Mouse (Mus musculus) limb, embryonic 12.5 days (tissue): ENCODE data around the gene C1d. TPM values are rescaled to one million over a fixed set of nuclear protein-coding genes. Genes with fewer than 3 reads are reported as not detected.

Experiments used
- ATAC-seq: fragments of 200-750 bp; cut with Nextera tagmentation; 2 replicates; pipeline ENCODE4 v1.8.0; 2017; ENCODE audit warnings: low read depth, moderate TSS enrichment; ENCODE audit not compliant: insufficient number of reproducible peaks, insufficient read depth, low FRiP score, low TSS enrichment
- H3K27ac ChIP-seq: fragments of 300-500 bp; sonication (generic); 2 replicates; pipeline ENCODE4 v1.5.1; 2016; ENCODE audit warnings: mild to moderate bottlenecking, moderate library complexity
- H3K27me3 ChIP-seq: fragments of 300-500 bp; sonication (generic); 2 replicates; pipeline ENCODE4 v1.6.1; 2016; ENCODE audit warnings: mild to moderate bottlenecking, moderate library complexity
- H3K36me3 ChIP-seq: fragments of 300-500 bp; sonication (generic); 2 replicates; pipeline ENCODE4 v1.6.1; 2016; ENCODE audit warnings: mild to moderate bottlenecking, moderate library complexity
- H3K4me1 ChIP-seq: fragments of 300-500 bp; sonication (generic); replicated peaks from 2 replicates; pipeline ENCODE4 v1.6.1; 2016
- H3K4me2 ChIP-seq: fragments of 300-500 bp; sonication (generic); 2 replicates; pipeline ENCODE4 v1.6.1; 2016; ENCODE audit warnings: mild to moderate bottlenecking, moderate library complexity
- H3K4me3 ChIP-seq: fragments of 300-500 bp; sonication (generic); replicated peaks from 2 replicates; pipeline ENCODE4 v1.5.1; 2016; ENCODE audit warnings: mild to moderate bottlenecking
- H3K9ac ChIP-seq: fragments of 300-500 bp; sonication (generic); replicated peaks from 2 replicates; pipeline ENCODE4 v1.6.1; 2016; ENCODE audit warnings: mild to moderate bottlenecking, moderate library complexity
- H3K9me3 ChIP-seq: fragments of 300-500 bp; sonication (generic); 2 replicates; pipeline ENCODE4 v1.6.1; 2016; ENCODE audit warnings: mild to moderate bottlenecking, moderate library complexity
- WGBS: fragments of 180-500 bp; shearing (Covaris S2); methylation state at CpG from one replicate; pipeline ENCODE4 v1.1.7; 2016; 5-methylcytosine and 5-hydroxymethylcytosine counted together
- polyA plus RNA-seq: library from polyadenylated mRNA; unstranded; fragments of >200 nt; fragmentation: Nextera tagmentation; extraction: Ambion mirVana; gene quantifications from 2 replicates; pipeline ENCODE4 v1.2.1, GENCODE M21; 2016

The C1d gene
- polyA plus RNA-seq, 1 experiment from 2014 or later, result 108 TPM

- peak overlapping the region; percentile 83 for H3K27ac ChIP-seq
- ATAC-seq, result no peak
- WGBS, result under 1% methylated on average over 17 of the region's 17 CpGs
- H3K36me3 ChIP-seq, result no peaks in the 10 kb centered on the region
- peak overlapping the region; percentile 74 for H3K4me3 ChIP-seq
- H3K4me1 ChIP-seq, result peaks cover 9% of the 10 kb centered on the region; the same call in 1 of the 2 replicates
- peaks cover 18% of the 10 kb centered on the region for H3K27me3 ChIP-seq
- H3K9ac ChIP-seq, result peak overlapping the region; percentile 78
- no peaks in the 10 kb centered on the region for H3K9me3 ChIP-seq
- peak overlapping the region; percentile 65 for H3K4me2 ChIP-seq
These were observed 482 bp downstream of the C1d start for GRCm38 (mm10) chr11:17257861-17258260.

DNA sequence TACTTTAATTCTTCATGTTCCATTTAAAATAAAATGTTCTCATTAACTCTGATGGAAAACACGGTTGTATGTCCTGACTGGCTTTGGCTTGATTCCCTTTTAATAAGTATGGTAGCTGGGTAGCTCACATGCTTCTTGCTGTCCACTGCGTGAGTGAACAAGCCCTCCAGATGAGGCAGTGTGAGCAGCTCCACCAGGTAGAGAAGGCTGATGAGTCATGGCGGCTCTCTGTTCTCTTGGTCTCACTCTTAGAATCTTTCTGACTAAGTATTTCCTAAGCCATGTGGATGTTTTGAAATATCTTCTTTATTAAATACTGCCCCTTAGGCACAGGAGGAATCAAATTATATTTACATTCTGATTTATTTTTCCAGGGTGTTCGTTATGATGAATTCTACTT is 9.8 kb downstream of the C1d start:
- Histone ChIP-seq H3K36me3 (peaks cover 12% of the 10 kb centered on the region), H3K4me2 (no peak overlapping the region), H3K4me3 (no peak overlapping the region), H3K27ac (no peak overlapping the region), H3K4me1 (no peaks in the 10 kb centered on the region), H3K9me3 (no peaks in the 10 kb centered on the region), H3K9ac (no peak overlapping the region), H3K27me3 (no peaks in the 10 kb centered on the region)
- no peak for ATAC-seq
- 90% methylated on average over 4 of the region's 4 CpGs for WGBS

DNA sequence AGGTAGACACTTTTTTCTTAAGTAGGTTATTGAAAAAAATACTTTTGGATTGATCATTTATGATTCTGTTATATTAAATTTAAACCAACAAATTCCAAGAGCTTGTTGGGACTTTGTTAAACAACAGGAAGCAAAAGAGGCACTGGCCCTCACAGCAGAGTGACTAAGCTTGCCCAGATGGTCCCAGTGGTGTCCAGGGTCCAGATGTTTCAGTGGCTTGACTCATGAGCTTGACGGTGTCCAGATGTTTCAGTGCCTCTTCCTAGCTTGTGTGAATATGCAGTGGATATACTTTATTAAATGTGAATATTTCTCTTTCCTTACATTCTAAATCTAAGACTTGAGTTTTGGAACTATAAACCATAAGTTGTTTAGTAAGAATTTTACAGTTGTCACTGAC is 11.4 kb downstream of the C1d start:
- Histone ChIP-seq H3K27ac (no peak overlapping the region), H3K27me3 (no peaks in the 10 kb centered on the region), H3K36me3 (peaks cover 12% of the 10 kb centered on the region), H3K9me3 (no peaks in the 10 kb centered on the region), H3K4me1 (no peaks in the 10 kb centered on the region), H3K9ac (no peak overlapping the region), H3K4me2 (no peak overlapping the region), H3K4me3 (no peak overlapping the region)
- ATAC-seq, result no peak
- 50% methylated on average over 1 of the region's 1 CpGs for WGBS

- ATAC-seq, result 0 out of 2 replicates have a peak, but pooled peaks have one; percentile 47
- WGBS, result 15% methylated on average over 9 of the region's 9 CpGs
- H3K27ac ChIP-seq, result no peak overlapping the region
- H3K27me3 ChIP-seq, result peaks cover 11% of the 10 kb centered on the region; the same call in 1 of the 2 replicates
- H3K4me2 ChIP-seq, result no peak overlapping the region
- H3K9ac ChIP-seq, result no peak overlapping the region
- H3K36me3 ChIP-seq, result no peaks in the 10 kb centered on the region
- H3K9me3 ChIP-seq, result no peaks in the 10 kb centered on the region
- no peaks in the 10 kb centered on the region for H3K4me1 ChIP-seq
- no peak overlapping the region for H3K4me3 ChIP-seq
These were observed 22.6 kb downstream of the C1d start for GRCm38 (mm10) chr11:17279959-17280358.

DNA sequence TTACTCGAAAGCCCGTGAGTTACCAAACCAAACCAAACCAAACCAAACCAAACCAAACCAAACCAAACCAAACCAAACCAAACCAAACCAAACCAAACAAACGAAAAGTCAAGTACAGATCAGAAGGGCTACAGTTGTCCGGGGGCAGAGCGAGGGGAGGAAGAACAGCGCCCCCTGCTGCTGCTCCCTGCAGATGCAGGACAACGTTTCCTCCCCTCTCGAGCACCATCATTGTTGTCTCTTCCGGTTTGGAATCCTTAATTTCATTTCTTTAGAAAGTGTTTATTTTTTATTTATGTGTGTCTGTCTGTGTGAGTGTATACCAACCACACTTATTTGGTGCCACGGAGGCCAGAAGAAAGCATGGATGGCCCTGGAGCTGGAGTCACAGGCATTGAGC is 26.7 kb downstream of the C1d start:
- Histone ChIP-seq H3K36me3 (no peaks in the 10 kb centered on the region), H3K4me1 (no peaks in the 10 kb centered on the region), H3K27ac (no peak overlapping the region), H3K9me3 (no peaks in the 10 kb centered on the region), H3K27me3 (0 out of 2 replicates have a peak, but pooled peaks cover 3% of the 10 kb centered on the region), H3K4me3 (no peak overlapping the region), H3K9ac (no peak overlapping the region), H3K4me2 (no peak overlapping the region)
- ATAC-seq, result no peak
- 75% methylated on average over 10 of the region's 10 CpGs for WGBS

- Histone ChIP-seq H3K27ac (no peak overlapping the region), H3K4me1 (no peaks in the 10 kb centered on the region), H3K27me3 (no peaks in the 10 kb centered on the region), H3K4me3 (no peak overlapping the region), H3K36me3 (no peaks in the 10 kb centered on the region), H3K9me3 (no peaks in the 10 kb centered on the region), H3K4me2 (no peak overlapping the region), H3K9ac (no peak overlapping the region)
- ATAC-seq, result no peak
These were observed 31.5 kb downstream of the C1d start for GRCm38 (mm10) chr11:17288884-17289283.

DNA sequence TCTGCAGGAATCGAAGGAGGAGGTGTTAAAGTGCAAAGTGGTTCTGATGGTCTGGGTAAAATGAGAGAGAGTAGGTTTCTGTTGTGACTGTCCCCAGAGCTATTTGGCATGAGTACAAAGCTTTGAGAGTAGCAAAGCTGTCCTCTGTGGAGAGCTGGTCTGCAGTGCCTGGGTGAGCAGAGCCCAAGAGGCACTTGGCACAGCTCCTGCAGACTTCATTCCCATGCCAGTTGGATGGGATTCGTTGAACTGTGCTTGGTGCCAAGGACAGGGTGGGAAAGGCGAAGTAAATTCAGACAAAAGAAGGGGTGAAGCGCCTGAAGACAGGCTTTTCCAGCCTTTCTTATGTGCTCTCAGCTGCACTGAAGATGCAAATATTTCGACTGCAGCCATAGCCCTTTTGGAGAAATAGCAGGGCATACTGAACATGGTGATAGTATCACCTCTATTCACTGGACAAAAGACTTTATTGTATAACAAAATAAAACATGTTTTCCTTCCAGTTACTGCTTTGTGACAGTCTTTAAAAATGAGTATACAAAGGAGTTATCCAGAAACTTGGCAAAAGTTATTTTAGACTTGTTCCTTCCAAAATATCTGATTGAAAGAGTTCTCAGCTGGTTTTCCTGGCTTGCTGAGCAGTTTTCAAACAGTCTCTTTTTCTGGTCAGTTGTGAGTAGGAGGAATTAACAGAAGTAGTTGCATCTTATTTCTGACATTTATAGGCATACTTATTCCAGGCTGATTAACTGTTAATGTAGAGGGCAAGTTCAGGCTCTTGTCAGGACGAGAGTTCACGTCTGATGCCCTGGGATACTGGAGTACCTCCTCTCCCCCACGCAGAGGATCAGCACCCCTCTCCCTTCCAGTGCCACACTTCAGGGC is 48.9 kb downstream of the C1d start:
- H3K36me3 ChIP-seq, result no peaks in the 10 kb centered on the region
- H3K4me1 ChIP-seq, result no peaks in the 10 kb centered on the region
- WGBS, result 71% methylated on average over 8 of the region's 8 CpGs
- no peak overlapping the region for H3K4me2 ChIP-seq
- H3K9me3 ChIP-seq, result no peaks in the 10 kb centered on the region
- H3K27me3 ChIP-seq, result no peaks in the 10 kb centered on the region
- no peak overlapping the region for H3K9ac ChIP-seq
- no peak overlapping the region for H3K27ac ChIP-seq
- H3K4me3 ChIP-seq, result no peak overlapping the region
- no peak for ATAC-seq

GRCm38 (mm10) chr11:17307457-17307856 is 50.1 kb downstream of the C1d start:
- ATAC-seq, result no peak
- no peak overlapping the region for H3K9ac ChIP-seq
- H3K9me3 ChIP-seq, result no peaks in the 10 kb centered on the region
- H3K27me3 ChIP-seq, result no peaks in the 10 kb centered on the region
- H3K36me3 ChIP-seq, result no peaks in the 10 kb centered on the region
- no peaks in the 10 kb centered on the region for H3K4me1 ChIP-seq
- H3K4me2 ChIP-seq, result no peak overlapping the region
- H3K27ac ChIP-seq, result no peak overlapping the region
- H3K4me3 ChIP-seq, result no peak overlapping the region

Other genes starting within 250 kb of the C1d start
- 8.3 and 9.7 TPM in 2 replicates for gene Cnrip1, start 206.0 kb upstream of the C1d start, polyA plus RNA-seq
- gene Plek, start 205.2 kb upstream of the C1d start, polyA plus RNA-seq, result 3.9 and 4.7 TPM in 2 replicates
- gene Ppp3r1, start 98.3 kb upstream of the C1d start, polyA plus RNA-seq, result 86.9 and 88.6 TPM in 2 replicates
- 28.3 and 30.6 TPM in 2 replicates for gene Wdr92, start 75.5 kb upstream of the C1d start, polyA plus RNA-seq
- gene Pno1, start 46.0 kb upstream of the C1d start, polyA plus RNA-seq, result 87.0 and 88.6 TPM in 2 replicates